Mouse (Mus musculus) liver (tissue): ENCODE data around the gene Rps23.
"Not testable (repeated sequence)": the region's sequence is repeated elsewhere in the genome, so short reads cannot be mapped to it uniquely, and the experiment has no call there.

Experiments
- DNase-seq: peaks from one replicate; pipeline ENCODE4 v3.0.0-alpha.2; 2020; ENCODE audit warnings: mixed read lengths

The Rps23 gene

GRCm38 (mm10) chr13:90922751-90923612 is at the start of gene Rps23:
Gene Rps23, plus strand, starts transcription at chr13:90922958.
- peak; percentile 96 for DNase-seq

DNA sequence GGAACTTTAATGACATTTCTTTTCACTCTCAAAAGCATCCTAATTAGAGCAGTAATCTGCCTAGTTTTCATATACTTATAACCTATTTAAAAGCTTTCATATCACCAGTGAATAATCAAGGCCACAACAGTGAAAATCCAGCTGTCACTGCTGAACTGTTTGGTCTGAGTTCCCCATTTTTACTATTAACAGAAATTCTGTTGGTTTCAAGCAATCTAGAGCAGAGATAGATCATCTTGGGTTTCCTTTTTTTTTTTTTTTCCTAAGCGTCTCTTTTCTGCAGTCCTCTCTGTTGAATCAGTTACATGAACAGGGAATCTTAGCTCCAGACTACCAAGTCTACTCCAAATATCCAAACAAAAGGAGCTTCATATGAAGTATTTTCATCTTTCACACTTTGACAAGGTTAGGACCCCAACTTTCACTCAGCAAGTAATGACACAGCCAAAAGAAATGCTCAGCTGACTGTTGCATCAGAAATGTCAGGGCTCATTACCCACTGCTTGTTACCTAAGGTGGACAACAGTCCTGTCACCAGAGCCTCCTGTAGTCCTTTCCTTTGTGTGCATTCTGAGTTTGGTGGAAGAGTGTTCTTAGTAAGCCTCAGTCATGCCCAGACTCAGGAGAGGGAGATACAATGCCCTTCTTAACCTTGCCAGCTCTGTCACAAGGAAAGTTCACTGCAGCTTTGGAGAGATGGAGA is 40.9 kb upstream of the Rps23 start:
- DNase-seq = no peak

GRCm38 (mm10) chr13:90885856-90886532 is 36.8 kb upstream of the Rps23 start:
- peak; percentile 31 for DNase-seq

GRCm38 (mm10) chr13:90886568-90886983 is 36.2 kb upstream of the Rps23 start:
- DNase-seq = peak; percentile 76

DNA sequence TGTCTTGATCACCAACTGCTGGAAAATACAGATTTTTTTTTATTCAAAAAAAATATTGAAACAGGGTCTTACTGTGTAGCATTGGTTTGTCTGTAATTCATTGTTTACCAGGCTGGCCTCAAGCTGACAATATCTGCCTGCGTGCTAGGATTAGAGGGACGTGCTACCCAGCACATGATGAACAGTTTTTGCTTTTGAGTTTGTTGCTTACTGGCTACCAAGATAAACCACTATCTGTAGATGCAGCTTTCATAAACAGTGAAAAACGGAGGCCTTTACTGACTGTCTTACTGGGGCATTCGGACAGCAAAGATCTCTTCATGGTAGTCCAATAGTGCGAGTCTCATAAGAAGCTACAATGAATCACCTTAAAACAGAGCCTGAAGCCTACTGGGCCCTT is 32.6 kb upstream of the Rps23 start:
- no peak for DNase-seq

DNA sequence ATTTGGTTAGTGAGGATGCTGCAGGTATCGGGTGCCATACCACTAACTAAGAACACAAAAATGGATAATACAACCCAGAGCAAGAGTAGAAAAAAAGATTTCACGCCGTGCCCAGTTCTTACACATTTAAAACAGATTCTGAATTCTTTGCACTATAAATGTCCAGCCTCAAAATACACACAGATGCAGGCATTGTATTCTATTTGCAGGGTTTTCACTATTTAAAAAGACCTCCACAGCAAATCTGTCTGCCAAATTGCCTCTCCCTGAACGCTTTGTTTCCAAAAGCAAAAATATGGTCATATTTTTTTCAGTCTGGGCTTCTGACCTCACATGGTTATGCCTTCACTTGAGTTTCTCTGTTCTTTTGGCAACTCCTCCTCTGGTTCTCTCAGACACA is 27.9 kb upstream of the Rps23 start:
- no peak for DNase-seq

- no peak for DNase-seq
These were observed 26.7 kb upstream of the Rps23 start for GRCm38 (mm10) chr13:90896098-90896497.

- DNase-seq = no peak
These were observed 25.9 kb upstream of the Rps23 start for GRCm38 (mm10) chr13:90896821-90897220.

GRCm38 (mm10) chr13:90905176-90905575 is 17.6 kb upstream of the Rps23 start, which contains the start of gene Atp6ap1l:
Gene Atp6ap1l, minus strand, starts transcription at chr13:90905355.
- DNase-seq = no peak

DNA sequence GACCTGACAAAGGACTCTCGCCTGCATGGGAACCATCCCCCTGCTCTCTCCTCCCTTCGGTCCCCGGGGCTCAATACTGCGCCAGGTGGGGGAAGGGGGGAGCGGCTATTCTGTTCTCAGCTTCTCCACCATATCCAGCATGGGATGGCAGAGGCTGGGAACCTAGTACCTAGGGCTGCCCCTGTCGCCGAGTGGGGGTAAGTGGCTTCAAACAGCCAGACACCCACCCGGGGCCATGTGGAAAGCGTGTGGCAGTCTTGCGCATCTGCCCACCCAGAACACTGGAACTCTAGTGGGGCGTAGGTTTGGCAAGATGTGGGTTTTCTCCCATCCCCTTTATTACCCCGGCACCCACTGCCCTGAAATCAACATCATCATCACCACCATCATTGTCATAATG is 15.4 kb upstream of the Rps23 start:
- DNase-seq = no peak

DNA sequence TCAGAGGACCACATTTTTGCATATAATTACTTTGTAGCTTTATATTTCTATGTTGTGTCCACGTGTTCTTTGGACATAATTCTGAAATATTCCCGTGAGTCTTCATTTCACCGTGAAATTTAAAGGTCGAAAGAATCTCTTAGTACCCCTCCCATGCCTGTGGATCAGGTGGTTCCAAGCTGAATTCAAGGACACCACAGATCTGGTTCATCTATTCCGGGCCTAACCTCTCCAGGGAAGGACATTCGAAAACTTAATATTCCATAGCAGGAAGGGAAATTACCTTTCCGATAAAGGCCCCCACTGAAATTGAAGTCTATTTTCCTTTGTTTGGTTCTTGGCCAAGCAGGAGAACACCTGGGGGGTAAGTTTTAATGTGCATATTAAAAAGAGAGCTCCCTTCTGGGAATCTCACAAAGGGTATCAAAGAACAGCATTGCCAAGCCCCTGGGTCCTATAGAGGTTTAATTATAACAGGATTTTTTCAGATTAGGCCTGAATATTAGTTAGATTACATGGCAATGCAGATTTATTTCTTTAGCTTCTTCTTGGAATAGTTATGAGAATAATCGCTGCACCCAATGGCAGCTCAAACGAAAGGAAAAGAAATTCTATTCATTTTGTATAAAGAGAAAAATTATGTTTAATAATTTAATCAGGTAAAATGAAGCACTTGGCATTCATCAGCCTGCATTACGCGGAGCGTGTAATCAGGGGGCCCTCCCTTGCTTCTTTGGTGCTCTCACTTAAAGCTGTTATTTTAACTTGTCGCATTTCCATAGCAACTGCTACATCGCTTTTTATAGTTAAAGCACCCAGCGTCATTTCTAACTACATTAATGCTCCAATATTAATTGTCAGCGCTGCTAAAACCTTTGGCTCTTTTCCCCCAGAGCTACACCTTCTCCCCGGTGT is 9.7 kb upstream of the Rps23 start:
- DNase-seq = no peak

DNA sequence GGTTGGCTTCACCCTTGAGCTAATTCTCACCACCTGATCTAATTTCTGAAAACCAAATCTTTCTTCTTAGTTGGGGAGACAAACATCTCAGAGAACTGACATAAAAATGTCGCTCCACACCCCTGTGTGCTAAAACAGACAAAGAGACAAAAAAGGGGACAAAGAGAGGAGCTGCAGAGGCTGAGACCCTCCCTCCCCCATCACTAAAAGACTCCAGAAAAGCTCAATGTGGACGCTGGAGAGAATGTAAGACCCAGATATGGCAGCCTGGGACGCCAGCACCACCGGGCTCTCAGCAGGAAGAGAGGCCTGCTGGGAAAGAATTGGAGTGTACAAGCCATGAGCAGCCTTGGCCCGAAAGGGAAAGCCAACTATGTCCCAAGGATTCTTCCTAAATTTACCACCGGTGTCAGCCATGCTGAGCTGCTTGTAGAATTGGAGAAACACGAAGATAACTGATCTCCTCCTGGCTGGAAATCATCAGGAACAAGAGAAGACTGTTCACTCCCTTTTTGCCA is 9.0 kb upstream of the Rps23 start:
- no peak for DNase-seq

- DNase-seq = no peak
These were observed 8.0 kb upstream of the Rps23 start for GRCm38 (mm10) chr13:90914721-90915120.

DNA sequence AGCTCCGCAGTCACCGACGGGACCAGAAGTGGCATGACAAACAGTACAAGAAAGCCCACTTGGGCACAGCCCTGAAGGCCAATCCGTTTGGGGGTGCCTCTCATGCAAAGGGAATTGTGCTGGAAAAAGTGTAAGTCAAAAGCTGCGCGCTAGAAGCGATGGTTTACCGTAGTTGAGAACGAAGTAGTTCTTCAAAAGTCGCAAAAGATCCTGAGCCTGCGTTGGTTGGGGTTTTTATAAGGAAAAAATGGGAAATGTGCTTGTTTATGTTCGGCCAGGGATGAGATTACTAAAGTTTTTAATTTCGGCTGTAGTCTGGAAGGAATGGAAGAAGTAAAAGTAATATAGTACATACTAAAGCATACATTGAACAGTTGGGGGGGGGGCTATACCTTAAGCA is 859 bp downstream of the Rps23 start:
- DNase-seq = not testable (repeated sequence)

DNA sequence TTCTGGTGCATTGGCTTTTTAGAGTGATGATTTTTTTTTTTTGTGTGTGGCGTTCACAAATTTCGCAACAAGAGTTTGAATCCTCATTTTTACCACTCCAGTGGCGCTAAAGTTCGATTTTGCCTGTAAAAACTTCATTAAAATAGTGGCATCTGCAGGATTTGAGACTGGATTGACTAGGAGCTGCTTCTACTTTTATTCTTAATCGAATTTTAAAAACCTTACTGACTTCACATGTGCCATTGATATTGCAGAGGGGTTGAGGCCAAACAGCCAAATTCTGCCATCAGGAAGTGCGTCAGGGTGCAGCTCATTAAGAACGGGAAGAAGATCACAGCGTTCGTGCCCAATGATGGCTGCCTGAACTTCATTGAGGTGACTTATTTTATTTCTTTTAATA is 1.3 kb downstream of the Rps23 start:
- no peak for DNase-seq

DNA sequence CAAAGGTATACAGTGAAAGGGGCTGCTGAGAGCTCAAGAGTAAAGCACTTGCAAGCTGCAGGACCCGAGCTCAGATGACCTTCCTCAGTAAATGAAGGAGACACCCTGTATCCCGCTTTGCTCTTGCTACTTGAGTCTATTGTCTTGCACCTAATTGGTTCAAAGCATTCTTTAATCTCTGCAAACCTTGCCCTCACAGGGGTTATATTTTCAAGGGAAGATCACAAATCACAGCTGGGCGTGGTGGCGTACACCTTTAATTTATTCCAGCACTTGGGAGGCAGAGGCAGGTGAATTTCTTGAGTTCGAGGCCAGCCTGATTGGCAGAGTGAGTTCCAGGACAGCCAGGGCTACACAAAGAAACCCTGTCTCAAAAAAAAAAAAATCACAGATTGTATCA is 2.4 kb downstream of the Rps23 start:
- no peak for DNase-seq

DNA sequence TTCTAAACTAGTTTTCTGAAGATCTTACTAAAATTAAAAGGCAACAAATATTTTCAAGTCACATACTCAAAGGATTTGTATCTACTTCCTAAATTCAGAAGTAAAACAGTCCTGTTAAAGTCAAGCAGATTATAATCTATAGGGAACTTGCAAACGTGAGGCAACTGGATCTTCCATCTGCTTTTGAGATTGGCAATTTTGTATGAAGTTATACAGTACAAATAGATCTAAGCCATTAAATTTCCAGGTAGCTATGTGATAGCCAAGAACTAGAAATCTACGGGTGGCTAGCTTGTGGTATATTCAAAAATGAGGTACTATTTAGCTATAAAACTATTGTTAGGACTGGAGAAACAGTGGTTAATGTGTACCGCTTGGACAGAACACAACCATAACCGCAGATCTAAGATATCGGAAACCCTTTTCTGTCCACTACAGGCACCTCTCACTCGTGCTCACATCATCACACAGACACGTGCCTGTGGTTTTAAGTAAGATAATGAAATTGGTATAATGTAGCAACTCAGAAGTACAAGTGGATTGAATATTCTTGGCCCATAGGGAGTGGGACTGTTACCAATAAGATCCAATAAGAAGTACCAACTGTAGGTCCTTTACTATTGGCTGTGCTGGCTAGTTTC is 3.5 kb downstream of the Rps23 start:
- no peak for DNase-seq

- no peak for DNase-seq
These were observed 4.3 kb downstream of the Rps23 start for GRCm38 (mm10) chr13:90926938-90927633.

DNA sequence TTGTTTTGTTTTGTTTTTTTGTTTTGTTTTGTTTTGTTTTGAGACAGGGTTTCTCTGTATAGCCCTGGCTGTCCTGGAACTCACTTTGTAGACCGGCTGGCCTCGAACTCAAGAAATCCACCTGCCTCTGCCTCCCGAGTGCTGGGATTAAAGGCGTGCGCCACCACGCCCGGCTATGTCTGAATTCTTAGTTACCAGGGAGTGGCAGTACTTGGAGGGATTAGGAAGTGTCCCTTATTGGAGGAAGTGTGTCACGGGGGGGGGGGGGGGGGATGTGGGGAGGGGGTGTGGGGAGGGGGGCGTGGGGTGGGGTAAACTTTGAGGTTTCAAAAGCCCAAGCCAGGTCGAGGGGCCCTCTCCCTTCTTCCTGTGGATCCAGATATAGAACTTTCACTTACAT is 5.5 kb downstream of the Rps23 start:
- not testable (repeated sequence) for DNase-seq

- peak; percentile 70 for DNase-seq
These were observed 7.1 kb downstream of the Rps23 start for GRCm38 (mm10) chr13:90929847-90930246.

DNA sequence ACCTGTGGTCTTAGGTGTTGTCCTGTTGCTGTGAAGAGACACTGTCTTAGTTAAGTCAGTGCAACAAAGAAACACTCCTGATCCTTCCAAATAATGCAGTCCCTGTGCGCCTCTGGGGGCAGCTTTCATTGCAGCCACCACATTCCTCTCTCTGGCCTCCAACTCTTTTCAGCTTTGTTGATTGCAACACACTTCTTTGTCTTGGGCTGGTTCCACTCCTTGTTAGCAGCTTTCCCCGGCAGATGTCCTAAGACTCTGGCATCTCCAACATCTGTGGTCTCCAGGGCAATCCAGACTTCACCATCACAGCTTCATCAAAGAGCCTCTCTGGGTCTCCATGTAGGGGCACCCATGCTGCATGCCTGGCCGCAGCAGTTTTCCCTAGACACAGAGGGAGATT is 10.5 kb downstream of the Rps23 start:
- no peak for DNase-seq
